Mouse (Mus musculus): ENCODE results near the gene Snrpb2. TPM values are rescaled to one million over a fixed set of nuclear protein-coding genes. Genes with fewer than 3 reads are reported as not detected.

Gene Snrpb2
- polyA plus RNA-seq, 1 experiment from 2014 or later, result 97.3 TPM

DNA sequence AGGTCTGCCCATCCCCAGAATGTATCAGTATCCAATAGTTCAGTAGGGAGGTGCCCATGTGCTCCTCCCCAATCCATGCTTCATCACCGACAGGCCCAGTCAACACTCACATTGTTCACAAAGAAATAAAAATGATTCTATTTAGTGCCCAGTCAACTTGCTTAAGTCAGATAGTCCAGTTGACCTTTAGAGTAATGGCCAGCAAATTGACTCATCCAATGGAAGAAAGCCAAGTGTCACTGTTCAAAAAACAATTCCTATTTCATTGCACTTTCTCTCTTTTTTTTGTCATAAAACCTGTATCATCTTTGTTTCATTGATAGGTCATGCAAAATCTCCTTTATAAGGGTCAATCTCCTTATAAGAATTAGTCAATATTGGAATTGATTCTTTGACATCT is 21.2 kb upstream of the Snrpb2 start:
- no peak overlapping the region for H3K4me2 ChIP-seq (replicated peaks)
- ATAC-seq (ENCODE audit: low FRiP score, low read depth), result no peak
- no peaks in the 10 kb centered on the region for H3K4me1 ChIP-seq
- no peak overlapping the region for H3K27ac ChIP-seq
- no peaks in the 10 kb centered on the region for H3K27me3 ChIP-seq
- H3K9ac ChIP-seq, result no peak overlapping the region
- no peaks in the 10 kb centered on the region for H3K36me3 ChIP-seq
- H3K4me3 ChIP-seq, result no peak overlapping the region
- H3K9me3 ChIP-seq, result no peaks in the 10 kb centered on the region
- WGBS, result 90% methylated on average over 1 of the region's 1 CpGs

DNA sequence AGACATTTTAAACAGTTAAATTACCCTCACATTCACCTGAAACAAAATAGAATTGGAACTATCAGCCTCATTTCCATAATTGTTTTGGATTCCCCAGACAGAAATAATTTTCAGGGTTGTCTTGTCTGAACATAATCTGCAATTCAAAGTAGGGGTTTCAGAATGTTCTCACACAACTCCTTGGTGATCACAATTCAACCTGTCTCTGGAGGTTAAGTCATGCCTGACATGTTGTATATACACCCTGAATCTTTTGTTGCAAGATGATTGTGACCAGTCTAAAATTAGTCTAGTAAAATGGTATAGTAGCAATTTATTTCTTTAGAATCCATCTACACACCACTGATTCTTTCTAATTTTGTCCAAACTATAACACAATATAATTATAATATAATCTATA is 7.6 kb upstream of the Snrpb2 start:
- Histone ChIP-seq H3K27me3 (no peaks in the 10 kb centered on the region), H3K9ac (no peak overlapping the region), H3K27ac (no peak overlapping the region), H3K4me3 (no peak overlapping the region), H3K9me3 (no peaks in the 10 kb centered on the region), H3K4me2 (replicated peaks) (no peak overlapping the region), H3K4me1 (no peaks in the 10 kb centered on the region), H3K36me3 (no peaks in the 10 kb centered on the region)
- ATAC-seq (ENCODE audit: low FRiP score, low read depth), result no peak

DNA sequence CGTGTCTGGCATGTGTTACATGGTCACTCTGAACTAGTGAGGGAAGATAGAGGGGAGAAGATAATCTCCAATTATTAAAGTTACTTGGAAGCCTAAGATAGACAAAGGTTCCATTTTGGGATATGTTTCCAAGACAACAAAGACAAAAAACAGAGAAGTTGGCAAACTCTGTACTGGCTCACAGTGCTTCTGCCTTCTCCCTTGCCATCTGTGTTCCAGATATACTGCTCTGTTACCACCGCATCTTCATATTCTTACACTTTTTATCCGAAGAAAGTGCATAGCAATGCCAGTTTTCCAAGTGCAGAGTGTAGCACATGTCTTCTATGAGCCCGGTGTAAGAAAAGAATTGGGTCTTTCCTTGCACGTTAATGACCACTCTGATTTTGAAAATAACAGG is 6.1 kb upstream of the Snrpb2 start:
- Histone ChIP-seq H3K4me2 (replicated peaks) (no peak overlapping the region), H3K9ac (no peak overlapping the region), H3K36me3 (no peaks in the 10 kb centered on the region), H3K9me3 (no peaks in the 10 kb centered on the region), H3K27me3 (peaks cover 2% of the 10 kb centered on the region; the same call in 1 of the 2 replicates), H3K27ac (no peak overlapping the region), H3K4me3 (no peak overlapping the region), H3K4me1 (no peaks in the 10 kb centered on the region)
- 82% methylated on average over 5 of the region's 5 CpGs for WGBS
- ATAC-seq (ENCODE audit: low FRiP score, low read depth), result no peak

DNA sequence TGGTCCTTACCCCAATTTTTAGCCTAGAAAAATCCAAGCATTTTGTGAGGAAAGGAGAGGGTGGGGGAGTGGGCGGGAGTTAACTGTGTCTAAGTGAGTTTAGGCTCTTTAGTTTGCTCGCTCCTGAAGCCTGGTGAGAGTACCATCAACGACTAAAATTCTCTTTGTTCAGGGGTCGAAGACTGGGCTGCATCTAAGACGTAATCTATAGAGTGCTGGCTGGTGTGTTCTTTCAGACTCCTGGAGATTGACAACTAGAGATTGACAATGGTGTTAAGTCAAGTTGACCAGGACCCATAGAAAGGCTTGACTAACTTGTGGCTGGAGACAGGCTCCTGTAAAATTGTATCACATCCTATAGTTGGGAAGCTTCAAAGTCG is 417 bp upstream of the Snrpb2 start:
- Histone ChIP-seq H3K4me1 (peaks cover 4% of the 10 kb centered on the region), H3K9ac (no peak overlapping the region), H3K4me3 (peak overlapping the region; percentile 97), H3K36me3 (peaks cover 23% of the 10 kb centered on the region), H3K27me3 (peaks cover 2% of the 10 kb centered on the region; the same call in 1 of the 2 replicates), H3K9me3 (no peaks in the 10 kb centered on the region), H3K4me2 (replicated peaks) (peak overlapping the region; percentile 82), H3K27ac (no peak overlapping the region)
- ATAC-seq (ENCODE audit: low FRiP score, low read depth), result peak; percentile 22; the same call in 1 of the 2 replicates
- whole genome bisulfite sequencing, result 45% methylated on average over 6 of the region's 6 CpGs

DNA sequence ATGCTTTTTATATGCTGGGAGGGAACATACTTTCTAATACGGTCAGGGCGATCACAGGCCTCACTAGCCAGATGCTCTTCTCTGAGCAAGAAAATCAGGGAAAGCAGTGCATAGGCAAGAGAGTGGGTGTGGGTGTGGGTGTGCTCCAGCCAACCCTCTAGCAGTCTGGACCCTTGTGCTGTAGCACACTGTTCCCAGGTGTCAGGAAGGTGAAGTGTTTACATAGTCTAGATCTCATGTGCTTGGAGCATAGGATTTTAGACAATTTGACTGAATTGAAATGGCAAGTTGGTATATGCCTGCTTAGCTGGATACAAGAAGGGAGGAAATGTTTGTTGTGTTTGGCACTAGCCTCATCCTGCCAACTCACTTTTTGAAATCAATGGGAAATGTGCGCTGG is 3.1 kb downstream of the Snrpb2 start:
- Histone ChIP-seq H3K36me3 (peaks cover 48% of the 10 kb centered on the region), H3K9me3 (no peaks in the 10 kb centered on the region), H3K4me3 (no peak overlapping the region), H3K9ac (no peak overlapping the region), H3K27me3 (peaks cover 2% of the 10 kb centered on the region; the same call in 1 of the 2 replicates), H3K27ac (no peak overlapping the region), H3K4me1 (peaks cover 4% of the 10 kb centered on the region), H3K4me2 (replicated peaks) (no peak overlapping the region)
- 91% methylated on average over 3 of the region's 3 CpGs for WGBS
- ATAC-seq (ENCODE audit: low FRiP score, low read depth), result no peak

DNA sequence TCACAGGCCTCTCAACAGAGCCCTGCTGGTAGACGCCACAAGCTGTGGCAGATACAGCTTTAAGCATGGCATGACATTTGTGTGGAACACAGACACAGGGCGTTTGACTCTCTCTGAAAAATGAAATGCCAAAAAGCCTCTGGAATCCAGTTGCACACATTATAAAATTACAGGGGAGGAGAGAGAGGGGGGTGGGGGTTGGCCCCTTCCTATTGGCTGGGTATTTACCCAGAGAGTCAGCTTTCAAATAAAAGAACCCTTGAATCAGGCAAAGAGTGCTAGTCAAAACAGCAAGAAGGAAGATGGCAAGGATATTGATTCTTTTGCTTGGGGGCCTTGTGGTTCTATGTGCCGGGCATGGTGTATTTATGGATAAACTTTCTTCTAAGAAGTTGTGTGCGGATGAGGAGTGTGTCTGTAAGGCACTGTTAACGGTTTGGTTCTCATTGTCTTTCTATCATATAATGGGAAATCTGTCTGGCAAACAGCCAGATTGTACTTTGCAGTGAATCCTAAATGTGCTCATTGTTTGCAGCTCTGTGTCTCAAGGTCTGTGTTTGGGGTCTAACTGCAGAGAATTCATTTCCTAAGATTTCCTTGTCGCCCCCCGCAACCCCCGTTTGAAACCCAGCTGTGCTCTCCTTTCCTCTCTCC is 15.5 kb downstream of the Snrpb2 start, which contains the start of gene Otor:
TSS of gene Otor (plus strand) at position 276 of the 654 bp plus-strand sequence.
- Histone ChIP-seq H3K27me3 (no peaks in the 10 kb centered on the region), H3K4me3 (no peak within 1 kb of the TSS), H3K4me2 (replicated peaks) (peak within 1 kb of the TSS; percentile 44), H3K27ac (peak within 1 kb of the TSS; percentile 48), H3K36me3 (no peaks in the 10 kb centered on the region), H3K9me3 (no peaks in the 10 kb centered on the region), H3K4me1 (peaks cover 20% of the 10 kb centered on the region), H3K9ac (no peak within 1 kb of the TSS)
- peak; percentile 82 for ATAC-seq (ENCODE audit: low FRiP score, low read depth)
- 56% methylated on average over 8 of the region's 8 CpGs for WGBS

DNA sequence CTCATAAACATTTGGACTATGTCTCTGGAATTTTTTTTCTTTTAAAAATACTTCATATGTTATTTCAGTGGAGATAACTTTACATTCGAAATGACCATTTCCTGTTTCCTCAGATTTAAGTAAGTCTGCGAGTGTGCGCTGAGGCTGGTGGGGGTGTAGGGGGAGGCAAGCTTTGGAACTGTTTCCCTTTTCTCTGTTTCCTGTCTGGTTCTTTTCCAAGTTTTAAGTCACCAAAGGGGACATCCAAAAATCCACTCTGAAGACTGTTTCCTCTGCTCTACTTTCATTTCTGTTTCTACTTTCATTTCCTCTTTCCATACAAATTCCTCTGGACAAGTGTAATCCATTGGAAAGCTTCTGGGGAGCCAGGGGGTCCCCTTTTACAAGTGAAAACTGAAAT is 18.9 kb downstream of the Snrpb2 start:
- Histone ChIP-seq H3K4me1 (peaks cover 20% of the 10 kb centered on the region), H3K4me2 (replicated peaks) (no peak overlapping the region), H3K9ac (no peak overlapping the region), H3K4me3 (no peak overlapping the region), H3K27ac (no peak overlapping the region; the same call in 1 of the 2 replicates), H3K36me3 (no peaks in the 10 kb centered on the region), H3K27me3 (no peaks in the 10 kb centered on the region), H3K9me3 (no peaks in the 10 kb centered on the region)
- no peak for ATAC-seq (ENCODE audit: low FRiP score, low read depth)
- WGBS, result 65% methylated on average over 3 of the region's 3 CpGs

DNA sequence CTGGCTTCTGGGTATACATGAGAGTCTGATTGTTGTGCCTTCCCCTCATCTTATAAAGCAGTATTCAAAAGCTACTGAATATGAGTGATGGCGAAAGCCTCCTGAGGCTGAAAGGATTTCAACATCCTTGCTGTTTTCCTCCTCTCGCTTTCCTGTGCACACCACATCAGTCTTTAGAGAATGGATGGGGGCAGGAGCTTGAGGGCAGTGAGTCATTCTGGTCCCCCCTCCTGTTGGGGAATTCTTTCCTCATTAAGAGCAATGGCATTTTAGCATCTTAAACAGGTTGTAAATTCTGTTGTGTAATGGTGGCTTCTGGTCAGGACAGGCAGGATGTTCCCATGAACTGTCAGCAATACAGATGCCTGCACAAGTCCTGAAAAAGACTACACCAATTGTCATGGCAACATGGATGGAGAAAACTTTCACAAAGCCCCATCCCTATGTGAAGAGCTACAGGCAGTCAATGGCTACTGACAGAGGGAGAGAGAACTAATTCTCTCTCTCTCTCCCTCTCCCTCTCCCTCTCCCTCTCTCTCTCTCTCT is 22.1 kb downstream of the Snrpb2 start:
- Histone ChIP-seq H3K27ac (no peak overlapping the region), H3K27me3 (no peaks in the 10 kb centered on the region), H3K9me3 (no peaks in the 10 kb centered on the region), H3K4me3 (no peak overlapping the region), H3K9ac (no peak overlapping the region), H3K4me2 (replicated peaks) (no peak overlapping the region), H3K4me1 (peaks cover 1% of the 10 kb centered on the region; the same call in 1 of the 2 replicates), H3K36me3 (no peaks in the 10 kb centered on the region)
- ATAC-seq (ENCODE audit: low FRiP score, low read depth), result no peak
- 33% methylated on average over 2 of the region's 2 CpGs for WGBS

DNA sequence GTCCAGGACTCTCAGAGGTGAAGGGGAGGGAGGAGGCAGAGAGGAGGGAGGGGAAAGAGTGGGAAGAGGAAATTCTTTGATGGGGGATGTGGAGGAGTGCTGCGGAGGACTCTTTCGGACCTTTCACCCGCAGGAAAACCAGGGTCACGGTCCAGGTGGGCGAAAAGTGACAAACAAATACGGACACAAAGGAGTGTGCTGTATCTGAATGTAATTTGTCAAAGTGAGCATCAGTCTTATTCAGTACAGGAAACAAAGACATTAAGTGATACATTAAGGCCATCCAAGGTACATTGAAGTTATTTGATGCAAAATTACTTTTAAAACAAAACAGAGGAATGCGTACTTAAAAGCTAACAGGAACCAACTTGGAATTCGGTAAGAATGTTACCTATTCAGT is 27.0 kb downstream of the Snrpb2 start:
- Histone ChIP-seq H3K4me2 (replicated peaks) (no peak overlapping the region), H3K36me3 (no peaks in the 10 kb centered on the region), H3K27ac (no peak overlapping the region), H3K4me3 (no peak overlapping the region), H3K27me3 (peaks cover 5% of the 10 kb centered on the region; the same call in 1 of the 2 replicates), H3K4me1 (no peaks in the 10 kb centered on the region), H3K9me3 (no peaks in the 10 kb centered on the region), H3K9ac (no peak overlapping the region)
- ATAC-seq (ENCODE audit: low FRiP score, low read depth), result no peak
- WGBS, result 83% methylated on average over 8 of the region's 8 CpGs

DNA sequence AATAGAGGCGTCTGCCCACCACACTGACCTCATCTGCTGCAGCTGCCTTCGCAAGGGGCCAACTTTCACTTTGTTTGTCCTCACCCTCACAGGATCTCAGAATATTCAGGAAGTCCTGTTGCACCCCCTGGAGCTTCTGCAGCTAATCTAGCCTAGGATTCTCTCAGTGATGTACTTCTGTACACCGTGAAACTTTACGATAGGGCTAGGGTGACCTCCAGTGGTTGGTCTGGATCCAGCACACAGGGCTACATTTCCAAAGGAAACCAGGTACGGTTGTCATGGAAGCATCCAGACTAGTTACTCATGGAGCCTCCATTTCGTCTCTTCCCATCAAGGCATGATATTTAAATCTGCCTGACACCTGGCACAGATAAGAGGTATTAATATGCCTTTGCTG is 30.9 kb downstream of the Snrpb2 start:
- Histone ChIP-seq H3K4me2 (replicated peaks) (0 out of 2 replicates have a peak overlapping the region, but pooled peaks have one; percentile 4), H3K4me1 (no peaks in the 10 kb centered on the region), H3K4me3 (no peak overlapping the region), H3K27me3 (peaks cover 5% of the 10 kb centered on the region; the same call in 1 of the 2 replicates), H3K9ac (no peak overlapping the region), H3K36me3 (no peaks in the 10 kb centered on the region), H3K27ac (no peak overlapping the region), H3K9me3 (no peaks in the 10 kb centered on the region)
- 21% methylated on average over 6 of the region's 6 CpGs for WGBS
- ATAC-seq (ENCODE audit: low FRiP score, low read depth), result peak; percentile 93

DNA sequence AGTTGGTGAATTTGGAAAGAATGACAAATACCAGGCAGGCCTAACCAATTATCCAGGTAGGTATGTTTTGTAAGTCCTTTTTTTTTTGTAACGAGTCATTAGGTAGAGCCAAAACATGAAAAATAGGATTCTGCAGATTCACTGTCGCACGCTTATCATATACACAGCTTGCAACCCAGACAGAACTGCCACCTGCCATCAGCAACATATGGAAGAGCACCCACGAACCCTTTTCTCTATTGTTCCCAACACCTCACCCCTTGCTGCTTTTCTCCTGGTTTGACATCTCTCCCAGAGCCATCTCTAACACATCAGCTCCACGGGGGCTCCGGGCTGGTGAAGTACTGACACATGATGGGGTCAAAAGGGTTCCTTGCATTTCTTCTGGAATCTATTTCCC is 31.9 kb downstream of the Snrpb2 start:
- Histone ChIP-seq H3K9me3 (no peaks in the 10 kb centered on the region), H3K27ac (no peak overlapping the region), H3K27me3 (peaks cover 5% of the 10 kb centered on the region; the same call in 1 of the 2 replicates), H3K4me1 (peaks cover 6% of the 10 kb centered on the region; the same call in 1 of the 2 replicates), H3K4me3 (no peak overlapping the region), H3K9ac (no peak overlapping the region), H3K4me2 (replicated peaks) (no peak overlapping the region), H3K36me3 (no peaks in the 10 kb centered on the region)
- ATAC-seq (ENCODE audit: low FRiP score, low read depth), result no peak
- WGBS, result 59% methylated on average over 6 of the region's 6 CpGs

DNA sequence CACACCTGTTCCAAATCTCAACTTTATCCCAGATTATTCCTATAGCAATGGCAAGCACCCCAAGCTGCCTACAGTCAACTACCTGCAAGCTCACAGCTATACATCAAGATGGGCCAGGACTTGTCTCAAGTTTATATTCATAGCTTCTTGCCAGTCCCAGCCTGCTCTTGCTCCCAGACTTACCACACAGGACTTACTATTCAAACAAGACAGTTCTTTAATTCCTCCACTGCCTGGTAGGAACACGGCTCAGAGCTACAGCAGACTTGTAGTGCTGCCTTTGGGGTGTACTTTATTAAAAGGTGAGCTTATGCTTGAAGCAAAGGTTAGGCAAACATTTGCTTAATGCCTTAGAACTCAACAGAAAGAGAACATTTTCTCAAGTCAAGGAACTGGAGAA is 34.3 kb downstream of the Snrpb2 start:
- Histone ChIP-seq H3K36me3 (no peaks in the 10 kb centered on the region), H3K9ac (no peak overlapping the region), H3K4me3 (no peak overlapping the region), H3K27ac (no peak overlapping the region), H3K9me3 (no peaks in the 10 kb centered on the region), H3K4me1 (peaks cover 18% of the 10 kb centered on the region; the same call in 1 of the 2 replicates), H3K4me2 (replicated peaks) (no peak overlapping the region), H3K27me3 (peaks cover 5% of the 10 kb centered on the region; the same call in 1 of the 2 replicates)
- no peak for ATAC-seq (ENCODE audit: low FRiP score, low read depth)
- 73% methylated on average over 1 of the region's 1 CpGs for WGBS

DNA sequence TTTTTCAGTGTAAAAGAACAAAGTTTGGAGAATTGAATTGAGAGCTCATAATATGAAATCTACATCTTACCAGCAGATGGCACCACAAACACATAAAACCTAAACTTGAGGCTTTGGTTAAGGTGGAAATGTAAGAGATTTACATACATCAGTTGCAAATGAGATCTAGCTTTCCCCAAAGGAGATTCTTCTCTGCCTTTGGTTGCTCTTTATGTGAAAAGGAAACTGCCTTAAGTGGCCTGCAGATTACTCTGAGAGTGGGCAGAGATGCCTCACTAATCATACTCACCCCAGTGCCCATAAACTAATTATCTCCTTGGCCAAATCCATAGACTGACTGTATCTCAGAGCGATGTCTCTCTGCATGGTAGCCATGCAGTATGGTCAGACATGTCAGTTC is 51.0 kb downstream of the Snrpb2 start:
- WGBS, result 84% methylated on average over 1 of the region's 1 CpGs
- Histone ChIP-seq H3K4me1 (no peaks in the 10 kb centered on the region), H3K4me3 (no peak overlapping the region), H3K9ac (no peak overlapping the region), H3K9me3 (no peaks in the 10 kb centered on the region), H3K4me2 (replicated peaks) (no peak overlapping the region), H3K27me3 (no peaks in the 10 kb centered on the region), H3K36me3 (no peaks in the 10 kb centered on the region), H3K27ac (no peak overlapping the region)
- no peak for ATAC-seq (ENCODE audit: low FRiP score, low read depth)
